Mouse (Mus musculus): Measurements from ENCODE around the gene Klrb1f.

GRCm38 (mm10) chr6:128996054-128996767, 49.5 kb upstream of the Klrb1f start:
- no peak for TF ChIP-seq CTCF (IDR thresholded peaks at IDR 0.05; ENCODE audit: low read depth)
- TF ChIP-seq EP300 (IDR thresholded peaks at IDR 0.05; ENCODE audit: low read depth) = no peak

All from heart, postnatal 0 days (tissue).